Mouse (Mus musculus) liver, postnatal 0 days (tissue): ENCODE measurements around the gene Ceacam16. TPM values are rescaled to one million over a fixed set of nuclear protein-coding genes. Genes with fewer than 3 reads are reported as not detected.

Source experiments
- ATAC-seq: fragments of 200-750 bp; cut with Nextera tagmentation; 2 replicates; pipeline ENCODE4 v1.8.0; 2017; ENCODE audit warnings: mild to moderate bottlenecking, moderate library complexity
- DNase-seq: peaks from one replicate; pipeline ENCODE4 v3.0.0-alpha.2; 2016
- H3K27ac ChIP-seq: fragments of 300-500 bp; sonication (generic); 2 replicates; pipeline ENCODE4 v1.5.1; 2014; ENCODE audit warnings: antibody characterized with exemption, moderate library complexity, mild to moderate bottlenecking, low read depth
- H3K27me3 ChIP-seq: fragments of 300-500 bp; sonication (generic); 2 replicates; pipeline ENCODE4 v1.6.1; 2014; ENCODE audit warnings: low read length, control low read depth, mixed read lengths; ENCODE audit not compliant: insufficient read depth
- H3K36me3 ChIP-seq: fragments of 300-500 bp; sonication (generic); replicated peaks from 2 replicates; pipeline ENCODE4 v1.6.1; 2014; ENCODE audit warnings: mild to moderate bottlenecking, control low read depth, low read length, moderate library complexity, mixed read lengths; ENCODE audit not compliant: insufficient read depth
- H3K4me1 ChIP-seq: fragments of 300-500 bp; sonication (generic); 2 replicates; pipeline ENCODE4 v1.6.1; 2014; ENCODE audit warnings: antibody characterized with exemption, mild to moderate bottlenecking, control low read depth; ENCODE audit not compliant: insufficient read depth
- H3K4me2 ChIP-seq: fragments of 300-500 bp; sonication (generic); 2 replicates; pipeline ENCODE4 v1.6.1; 2014; ENCODE audit warnings: low read depth, mild to moderate bottlenecking, low read length, moderate library complexity, mixed read lengths
- H3K4me3 ChIP-seq: fragments of 300-500 bp; sonication (generic); 2 replicates; pipeline ENCODE4 v1.5.1; 2014; ENCODE audit warnings: low read depth, low read length
- H3K9ac ChIP-seq: fragments of 300-500 bp; sonication (generic); replicated peaks from 2 replicates; pipeline ENCODE4 v1.6.1; 2014; ENCODE audit warnings: mild to moderate bottlenecking, moderate library complexity
- H3K9me3 ChIP-seq: fragments of 300-500 bp; sonication (generic); 2 replicates; pipeline ENCODE4 v1.6.1; 2016; ENCODE audit warnings: mild to moderate bottlenecking, control low read depth, low read length, mixed read lengths
- CTCF ChIP-seq: sonication (generic); IDR thresholded peaks from 2 replicates; pipeline ENCODE4 v1.5.1; 2016; ENCODE audit warnings: antibody characterized with exemption, low read depth
- EP300 ChIP-seq: IDR thresholded peaks from 2 replicates; pipeline ENCODE4 v1.6.1; 2016; ENCODE audit warnings: antibody characterized with exemption, low read depth, mild to moderate bottlenecking
- WGBS: fragments of 180-500 bp; shearing (Covaris S2); extraction: QIAGEN DNeasy Blood & Tissue Kit; methylation state at CpG from one replicate; pipeline ENCODE4 v1.1.7; 2014; ENCODE audit not compliant: insufficient replicate concordance; 5-methylcytosine and 5-hydroxymethylcytosine counted together
- polyA plus RNA-seq: library from polyadenylated mRNA; unstranded; fragments of >200 nt; fragmentation: Nextera tagmentation; extraction: Ambion mirVana; gene quantifications from 2 replicates; pipeline ENCODE4 v1.2.1, GENCODE M21; 2015

Ceacam16 gene
- polyA plus RNA-seq, 1 experiment from 2014 or later, result not detected

- 50% methylated on average over 8 of the region's 8 CpGs for WGBS
- DNase-seq (no peak), ATAC-seq (peak; percentile 73)
- H3K27ac ChIP-seq, result peak overlapping the region; percentile 42; the same call in 1 of the 2 replicates
- no peaks in the 10 kb centered on the region; the same call in 1 of the 2 replicates for H3K4me1 ChIP-seq
- no peak overlapping the region for H3K4me2 ChIP-seq
- no peak overlapping the region for H3K9ac ChIP-seq
- TF ChIP-seq EP300 (no peak), CTCF (no peak)
- no peaks in the 10 kb centered on the region for H3K27me3 ChIP-seq
- no peaks in the 10 kb centered on the region for H3K36me3 ChIP-seq
- H3K4me3 ChIP-seq, result no peak overlapping the region
- no peaks in the 10 kb centered on the region for H3K9me3 ChIP-seq
Measured at GRCm38 (mm10) chr7:19865246-19866036, 4.3 kb upstream of the Ceacam16 start.

- Histone ChIP-seq H3K4me2 (no peak overlapping the region), H3K27ac (no peak overlapping the region), H3K36me3 (no peaks in the 10 kb centered on the region), H3K4me3 (no peak overlapping the region), H3K9me3 (no peaks in the 10 kb centered on the region), H3K4me1 (no peaks in the 10 kb centered on the region), H3K9ac (no peak overlapping the region), H3K27me3 (no peaks in the 10 kb centered on the region)
- TF ChIP-seq CTCF (no peak), EP300 (no peak)
- DNase-seq (no peak), ATAC-seq (no peak)
- WGBS, result 41% methylated on average over 2 of the region's 2 CpGs
Measured at GRCm38 (mm10) chr7:19864241-19864640, 3.1 kb upstream of the Ceacam16 start.

- WGBS, result 67% methylated on average over 10 of the region's 10 CpGs
- no peak for ATAC-seq
Measured at GRCm38 (mm10) chr7:19859740-19860139, 1.4 kb downstream of the Ceacam16 start.

GRCm38 (mm10) chr7:19856283-19856682 lies 4.8 kb downstream of the Ceacam16 start:
- no peak for ATAC-seq
- DNase-seq, result no peak
- Histone ChIP-seq H3K27ac (no peak overlapping the region), H3K9me3 (no peaks in the 10 kb centered on the region), H3K4me2 (no peak overlapping the region), H3K36me3 (no peaks in the 10 kb centered on the region), H3K4me3 (no peak overlapping the region), H3K27me3 (peaks cover 12% of the 10 kb centered on the region; the same call in 1 of the 2 replicates), H3K9ac (no peak overlapping the region), H3K4me1 (no peaks in the 10 kb centered on the region)
- TF ChIP-seq CTCF (no peak), EP300 (no peak)
- WGBS, result 67% methylated on average over 6 of the region's 6 CpGs

More at GRCm38 (mm10) chr7:19859740-19860139, 1.4 kb downstream of the Ceacam16 start:
- no peaks in the 10 kb centered on the region for H3K36me3 ChIP-seq
- no peaks in the 10 kb centered on the region for H3K27me3 ChIP-seq
- TF ChIP-seq EP300 (no peak), CTCF (no peak)
- DNase-seq, result no peak
- H3K27ac ChIP-seq, result no peak overlapping the region
- H3K4me1 ChIP-seq, result no peaks in the 10 kb centered on the region
- no peak overlapping the region for H3K4me2 ChIP-seq
- H3K9ac ChIP-seq, result no peak overlapping the region
- H3K9me3 ChIP-seq, result no peaks in the 10 kb centered on the region
- no peak overlapping the region for H3K4me3 ChIP-seq

GRCm38 (mm10) chr7:19855663-19856062 lies 5.4 kb downstream of the Ceacam16 start:
- ATAC-seq (0 out of 2 replicates have a peak, but pooled peaks have one; percentile 8), DNase-seq (no peak)
- H3K27me3 ChIP-seq, result peaks cover 12% of the 10 kb centered on the region; the same call in 1 of the 2 replicates
- H3K4me3 ChIP-seq, result no peak overlapping the region
- H3K27ac ChIP-seq, result no peak overlapping the region
- no peaks in the 10 kb centered on the region for H3K4me1 ChIP-seq
- H3K9ac ChIP-seq, result no peak overlapping the region
- 57% methylated on average over 5 of the region's 5 CpGs for WGBS
- no peak for TF ChIP-seq EP300
- no peak for TF ChIP-seq CTCF
- no peak overlapping the region for H3K4me2 ChIP-seq
- no peaks in the 10 kb centered on the region for H3K36me3 ChIP-seq
- no peaks in the 10 kb centered on the region for H3K9me3 ChIP-seq

GRCm38 (mm10) chr7:19853526-19853925 lies 7.6 kb downstream of the Ceacam16 start:
- H3K9ac ChIP-seq, result no peak overlapping the region
- no peaks in the 10 kb centered on the region for H3K4me1 ChIP-seq
- DNase-seq, result no peak
- TF ChIP-seq EP300 (no peak), CTCF (no peak)
- no peaks in the 10 kb centered on the region for H3K36me3 ChIP-seq
- no peak for ATAC-seq
- no peak overlapping the region for H3K4me3 ChIP-seq
- H3K9me3 ChIP-seq, result no peaks in the 10 kb centered on the region
- H3K27me3 ChIP-seq, result peaks cover 12% of the 10 kb centered on the region; the same call in 1 of the 2 replicates
- no peak overlapping the region for H3K27ac ChIP-seq
- no peak overlapping the region for H3K4me2 ChIP-seq
- WGBS, result 81% methylated on average over 20 of the region's 20 CpGs
